Mouse (Mus musculus) CH12.LX (cell line): ENCODE data around the gene Gm21958. TPM values are rescaled to one million over a fixed set of nuclear protein-coding genes. Genes with fewer than 3 reads are reported as not detected.

Experiments used
- DNase-seq: peaks from one replicate; pipeline ENCODE4 v3.0.0-alpha.2; 2013; ENCODE audit errors: extremely low read depth
- H3K27ac ChIP-seq: 2 replicates; pipeline ENCODE4 v1.5.1; 2012; ENCODE audit warnings: low read depth, mild to moderate bottlenecking, control low read depth, moderate library complexity; ENCODE audit not compliant: insufficient read depth
- H3K27me3 ChIP-seq: replicated peaks from 2 replicates; pipeline ENCODE3; 2012; ENCODE audit warnings: inconsistent platforms
- H3K36me3 ChIP-seq, 2 experiments: replicated peaks in 1 of 2; 2 replicates each; pipeline versions ENCODE3 to v1.6.1; 2012; ENCODE audit warnings: inconsistent platforms in 1 of 2, low read length in 1 of 2, mild to moderate bottlenecking in 1 of 2, mixed read lengths in 1 of 2, moderate library complexity in 1 of 2; ENCODE audit not compliant: control insufficient read depth in 1 of 2, insufficient read depth in 1 of 2
- H3K4me1 ChIP-seq, 2 experiments: 2 replicates each; pipeline ENCODE4 v1.6.1; 2012; ENCODE audit warnings: inconsistent platforms in 1 of 2, moderate library complexity in 1 of 2; ENCODE audit not compliant: insufficient read depth in 2 of 2, control insufficient read depth in 1 of 2
- H3K4me2 ChIP-seq: 2 replicates; pipeline ENCODE4 v1.6.1; 2012; ENCODE audit warnings: low read depth, mild to moderate bottlenecking, control low read depth; ENCODE audit not compliant: poor library complexity, insufficient read depth, severe bottlenecking
- H3K4me3 ChIP-seq, 3 experiments: fragments of 150-350 bp in 1 of 3; sonication (generic) in 1 of 3; replicated peaks in 1 of 3; 2 replicates each; pipeline versions ENCODE3 to v1.5.1; 2011 to 2012; ENCODE audit warnings: low read depth in 2 of 3, low read length in 2 of 3, mild to moderate bottlenecking in 2 of 3, moderate library complexity in 2 of 3, control low read depth in 1 of 3, improper control_type of control experiment in 1 of 3, inconsistent platforms in 1 of 3, mixed read lengths in 1 of 3; ENCODE audit not compliant: poor library complexity in 1 of 3
- H3K79me2 ChIP-seq: replicated peaks from 2 replicates; pipeline ENCODE4 v1.6.1; 2012; ENCODE audit warnings: mild to moderate bottlenecking, moderate library complexity; ENCODE audit not compliant: control insufficient read depth, poor library complexity, insufficient read depth, severe bottlenecking; ENCODE audit errors: extremely low read depth
- H3K9ac ChIP-seq: 2 replicates; pipeline ENCODE4 v1.6.1; 2012; ENCODE audit warnings: low read depth, mild to moderate bottlenecking, control low read depth, moderate library complexity; ENCODE audit not compliant: insufficient read depth
- H3K9me3 ChIP-seq: replicated peaks from 2 replicates; pipeline ENCODE3; 2012; ENCODE audit warnings: low read length, inconsistent platforms, mixed read lengths
- CHD1 ChIP-seq: IDR thresholded peaks from 2 replicates; pipeline ENCODE4 v1.6.1; 2012; ENCODE audit warnings: low read depth, low read length, improper control_type of control experiment, inconsistent platforms
- CTCF ChIP-seq, 2 experiments: IDR thresholded peaks in 1 of 2; conservative IDR thresholded peaks in 1 of 2; 2 replicates each; pipeline ENCODE4 v1.5.1; 2011 to 2012; ENCODE audit warnings: low read depth in 2 of 2, low read length in 2 of 2, improper control_type of control experiment in 1 of 2, inconsistent platforms in 1 of 2, mild to moderate bottlenecking in 1 of 2, moderate library complexity in 1 of 2
- E2F4 ChIP-seq: IDR thresholded peaks from 2 replicates; pipeline ENCODE4 v1.6.1; 2011; ENCODE audit warnings: low read depth, low read length, improper control_type of control experiment; ENCODE audit not compliant: insufficient replicate concordance
- EP300 ChIP-seq: IDR thresholded peaks from 2 replicates; pipeline ENCODE4 v1.6.1; 2011; ENCODE audit warnings: low read length, improper control_type of control experiment
- GABPA ChIP-seq: IDR thresholded peaks from 2 replicates; pipeline ENCODE4 v1.6.1; 2012; ENCODE audit warnings: low read depth, low read length, improper control_type of control experiment, inconsistent platforms; ENCODE audit not compliant: insufficient replicate concordance
- JUN ChIP-seq: IDR thresholded peaks from 2 replicates; pipeline ENCODE4 v1.6.1; 2011; ENCODE audit warnings: low read depth, mild to moderate bottlenecking, low read length, improper control_type of control experiment, moderate library complexity; ENCODE audit not compliant: insufficient read depth
- KAT2A ChIP-seq: IDR thresholded peaks from 2 replicates; pipeline ENCODE4 v1.6.1; 2012; ENCODE audit warnings: low read length, improper control_type of control experiment, inconsistent platforms; ENCODE audit not compliant: insufficient replicate concordance
- MAZ ChIP-seq: IDR thresholded peaks from 2 replicates; pipeline ENCODE4 v1.6.1; 2012; ENCODE audit warnings: low read depth, mild to moderate bottlenecking, inconsistent platforms, low read length, improper control_type of control experiment, moderate library complexity
- MYC ChIP-seq: IDR thresholded peaks from 2 replicates; pipeline ENCODE4 v1.6.1; 2011; ENCODE audit warnings: low read depth, mild to moderate bottlenecking, improper control_type of control experiment, low read length
- POLR2A ChIP-seq: IDR thresholded peaks from 2 replicates; pipeline ENCODE4 v1.6.1; 2011; ENCODE audit warnings: low read depth, mild to moderate bottlenecking, improper control_type of control experiment, low read length
- RAD21 ChIP-seq: IDR thresholded peaks from 2 replicates; pipeline ENCODE4 v1.6.1; 2011; ENCODE audit warnings: low read depth, mild to moderate bottlenecking, low read length, improper control_type of control experiment, moderate library complexity
- SIN3A ChIP-seq: IDR thresholded peaks from 2 replicates; pipeline ENCODE4 v1.6.1; 2012; ENCODE audit warnings: low read length, improper control_type of control experiment, inconsistent platforms
- SMC3 ChIP-seq: IDR thresholded peaks from 2 replicates; pipeline ENCODE4 v1.6.1; 2011; ENCODE audit warnings: low read depth, low read length, improper control_type of control experiment
- TBP ChIP-seq: conservative IDR thresholded peaks from 2 replicates; pipeline ENCODE4 v1.6.1; 2011; ENCODE audit warnings: low read depth, low read length, improper control_type of control experiment
- UBTF ChIP-seq: IDR thresholded peaks from 2 replicates; pipeline ENCODE4 v1.6.1; 2012; ENCODE audit warnings: low read depth, mild to moderate bottlenecking, inconsistent platforms, low read length, improper control_type of control experiment, moderate library complexity
- USF2 ChIP-seq: conservative IDR thresholded peaks from 2 replicates; pipeline ENCODE4 v1.6.1; 2011; ENCODE audit warnings: low read depth, low read length, improper control_type of control experiment
- ZC3H11A ChIP-seq: IDR thresholded peaks from 2 replicates; pipeline ENCODE4 v1.6.1; 2012; ENCODE audit warnings: low read depth, mild to moderate bottlenecking, inconsistent platforms, low read length, improper control_type of control experiment
- ZKSCAN1 ChIP-seq: IDR thresholded peaks from 2 replicates; pipeline ENCODE4 v1.6.1; 2012; ENCODE audit warnings: low read depth, inconsistent platforms, low read length, improper control_type of control experiment, borderline replicate concordance
- dilution Hi-C: fragments of 300-500 bp; cut with MboI; formaldehyde crosslinking; loops from 2 replicates; pipeline ENCODE4 v1.14.3; 2020; ENCODE audit warnings: low sequenced_read_pairs; ENCODE audit not compliant: extremely low pct_unique_long_range_greater_than_20kb, extremely low pct_ligation_motif_present
- in situ Hi-C: fragments of 300-500 bp; cut with MboI; formaldehyde crosslinking; loops from 3 replicates; pipeline ENCODE4 v1.14.3; 2019; ENCODE audit warnings: low sequenced_read_pairs, low pct_ligation_motif_present, low pct_unique_long_range_greater_than_20kb, mixed read lengths
- polyA plus RNA-seq: library from polyadenylated mRNA; unstranded; fragments of >175 nt; gene quantifications from 2 replicates; pipeline ENCODE4 v1.2.1, GENCODE M21; 2012; ENCODE audit warnings: low read depth; ENCODE audit not compliant: insufficient read length
- total RNA-seq, 2 experiments: library from RNA; depleted of rRNA; stranded (reverse); fragments of 300-350 nt in 1 of 2; fragments of >200 nt in 1 of 2; gene quantifications; 2 replicates each; pipeline ENCODE4 v1.2.3; 2012 to 2014

The Gm21958 gene
- total and polyA plus RNA-seq, 3 experiments: 0.61 TPM; not detected in 2

- TF ChIP-seq RAD21 (no peak), MAZ (no peak), GABPA (no peak), POLR2A (no peak)
- no peaks in the 10 kb centered on the region for H3K27me3 ChIP-seq
- peaks cover 2% of the 10 kb centered on the region for H3K9me3 ChIP-seq
- no peaks in the 10 kb centered on the region for H3K36me3 ChIP-seq
- in situ Hi-C loops (no loop called here), dilution Hi-C loops (no loop called here)
- H3K4me2 ChIP-seq: no peak overlapping the region
- no peak overlapping the region for H3K27ac ChIP-seq
- H3K4me3 ChIP-seq: no peak overlapping the region
- H3K9ac ChIP-seq: no peak overlapping the region
- H3K4me1 ChIP-seq: no peaks in the 10 kb centered on the region
- no peaks in the 10 kb centered on the region for H3K79me2 ChIP-seq
- DNase-seq: no peak
Observed at GRCm38 (mm10) chr3:54760321-54761115, 46.4 kb upstream of the Gm21958 start.

GRCm38 (mm10) chr3:54759211-54759610 lies 45.1 kb upstream of the Gm21958 start:
- dilution Hi-C loops: no loop called here
- H3K9ac ChIP-seq: no peak overlapping the region
- no peak overlapping the region for H3K27ac ChIP-seq
- no peaks in the 10 kb centered on the region for H3K27me3 ChIP-seq
- DNase-seq: no peak
- H3K9me3 ChIP-seq: peaks cover 6% of the 10 kb centered on the region
- no peak overlapping the region for H3K4me2 ChIP-seq
- in situ Hi-C loops: no loop called here
- no peaks in the 10 kb centered on the region for H3K79me2 ChIP-seq
- no peaks in the 10 kb centered on the region for H3K36me3 ChIP-seq
- peaks cover 0 to 3% of the 10 kb centered on the region in 2 experiments; a peak in 1 of 4 replicates for H3K4me1 ChIP-seq
- no peak for TF ChIP-seq MYC
- no peak for TF ChIP-seq E2F4
- no peak for TF ChIP-seq EP300
- TF ChIP-seq TBP: no peak
- no peak for TF ChIP-seq CHD1
- no peak for TF ChIP-seq KAT2A
- no peak for TF ChIP-seq ZKSCAN1
- no peak for TF ChIP-seq RAD21
- no peak for TF ChIP-seq SIN3A
- TF ChIP-seq UBTF: no peak
- no peak for TF ChIP-seq ZC3H11A
- TF ChIP-seq JUN: no peak
- no peak for TF ChIP-seq USF2
- TF ChIP-seq CTCF (conservative IDR thresholded peaks at IDR 0.05 in 1 of 2, IDR thresholded peaks at IDR 0.05 in 1 of 2; ENCODE audit: low read depth in 2 of 2, low read length in 2 of 2): no peak
- TF ChIP-seq SMC3: no peak
- no peak overlapping the region for H3K4me3 ChIP-seq
